Mouse (Mus musculus) forebrain, embryonic 11.5 days (tissue): ENCODE measurements around the gene Zscan26. TPM values are rescaled to one million over a fixed set of nuclear protein-coding genes. Genes with fewer than 3 reads are reported as not detected.
"Not testable (repeated sequence)": the region's sequence is repeated elsewhere in the genome, so short reads cannot be mapped to it uniquely, and the experiment has no call there.

Source experiments
- ATAC-seq: fragments of 200-750 bp; cut with Nextera tagmentation; replicated peaks from 2 replicates; pipeline ENCODE4 v1.8.0; 2017; ENCODE audit warnings: moderate TSS enrichment; ENCODE audit not compliant: low FRiP score
- DNase-seq: peaks from one replicate; pipeline ENCODE4 v3.0.0-alpha.2; 2017; ENCODE audit warnings: low spot score
- H3K27ac ChIP-seq: fragments of 300-500 bp; sonication (generic); 2 replicates; pipeline ENCODE4 v1.5.1; 2014; ENCODE audit warnings: low read depth, low read length
- H3K27me3 ChIP-seq: fragments of 300-500 bp; sonication (generic); 2 replicates; pipeline ENCODE4 v1.6.1; 2014; ENCODE audit warnings: mild to moderate bottlenecking, low read length, mixed read lengths; ENCODE audit not compliant: control insufficient read depth, insufficient read depth
- H3K36me3 ChIP-seq: fragments of 300-500 bp; sonication (generic); 2 replicates; pipeline ENCODE4 v1.6.1; 2014; ENCODE audit warnings: mild to moderate bottlenecking, low read length, moderate library complexity, mixed read lengths; ENCODE audit not compliant: control insufficient read depth, insufficient read depth
- H3K4me1 ChIP-seq: fragments of 300-500 bp; sonication (generic); replicated peaks from 2 replicates; pipeline ENCODE4 v1.6.1; 2014; ENCODE audit warnings: low read length, mixed read lengths; ENCODE audit not compliant: control insufficient read depth, insufficient read depth
- H3K4me2 ChIP-seq: fragments of 300-500 bp; sonication (generic); 2 replicates; pipeline ENCODE4 v1.6.1; 2014; ENCODE audit warnings: low read depth, mild to moderate bottlenecking, low read length, moderate library complexity, mixed read lengths; ENCODE audit not compliant: severe bottlenecking
- H3K4me3 ChIP-seq: fragments of 300-500 bp; sonication (generic); 2 replicates; pipeline ENCODE4 v1.5.1; 2014; ENCODE audit warnings: low read depth, low read length
- H3K9ac ChIP-seq: fragments of 300-500 bp; sonication (generic); 2 replicates; pipeline ENCODE4 v1.6.1; 2014; ENCODE audit warnings: low read length
- H3K9me3 ChIP-seq: fragments of 300-500 bp; sonication (generic); 2 replicates; pipeline ENCODE4 v1.6.1; 2016; ENCODE audit warnings: low read length, mixed read lengths; ENCODE audit not compliant: control insufficient read depth
- WGBS: fragments of 180-500 bp; shearing (Covaris S2); extraction: QIAGEN DNeasy Blood & Tissue Kit; methylation state at CpG from one replicate; pipeline ENCODE4 v1.1.7; 2014; 5-methylcytosine and 5-hydroxymethylcytosine counted together
- polyA plus RNA-seq: library from polyadenylated mRNA; unstranded; fragments of >200 nt; fragmentation: Nextera tagmentation; extraction: Ambion mirVana; gene quantifications from 2 replicates; pipeline ENCODE4 v1.2.1, GENCODE M21; 2014

Zscan26 gene
- 19.5 and 22.2 TPM in 2 replicates for polyA plus RNA-seq

DNA sequence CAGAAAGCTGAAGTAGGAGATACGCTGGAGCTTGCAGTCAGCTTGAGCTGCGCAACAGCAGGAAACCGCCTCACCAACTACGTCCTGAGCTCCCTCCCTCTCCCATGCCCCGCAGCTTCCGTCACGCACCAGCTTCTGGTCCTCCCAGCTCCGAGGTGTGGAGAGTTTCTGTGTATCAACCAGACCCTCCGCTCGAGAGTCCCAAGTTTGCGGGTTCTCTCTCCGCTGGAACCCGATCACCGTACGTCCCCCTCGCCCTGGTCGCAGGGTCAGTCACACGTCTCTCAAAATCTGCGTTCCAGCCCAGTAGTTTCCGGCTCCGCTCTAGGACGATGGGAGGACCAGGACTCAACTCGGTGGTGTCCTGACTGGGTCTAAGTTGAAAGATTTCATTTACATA is at the start of gene Zscan26:
Gene Zscan26, minus strand, starts transcription at position 282 of the 400 bp plus-strand sequence.
- H3K27me3 ChIP-seq = no peaks in the 10 kb centered on the region
- no peak within 1 kb of the TSS for H3K27ac ChIP-seq
- peaks cover 4% of the 10 kb centered on the region; the same call in 1 of the 2 replicates for H3K4me1 ChIP-seq
- peak within 1 kb of the TSS; percentile 53 for H3K4me3 ChIP-seq
- H3K9ac ChIP-seq = peak within 1 kb of the TSS; percentile 66
- peak; percentile 92 for ATAC-seq
- peak within 1 kb of the TSS; percentile 74 for H3K4me2 ChIP-seq
- under 1% methylated on average over 23 of the region's 23 CpGs for WGBS
- no peaks in the 10 kb centered on the region for H3K9me3 ChIP-seq
- no peaks in the 10 kb centered on the region for H3K36me3 ChIP-seq
- DNase-seq = peak; percentile 91

DNA sequence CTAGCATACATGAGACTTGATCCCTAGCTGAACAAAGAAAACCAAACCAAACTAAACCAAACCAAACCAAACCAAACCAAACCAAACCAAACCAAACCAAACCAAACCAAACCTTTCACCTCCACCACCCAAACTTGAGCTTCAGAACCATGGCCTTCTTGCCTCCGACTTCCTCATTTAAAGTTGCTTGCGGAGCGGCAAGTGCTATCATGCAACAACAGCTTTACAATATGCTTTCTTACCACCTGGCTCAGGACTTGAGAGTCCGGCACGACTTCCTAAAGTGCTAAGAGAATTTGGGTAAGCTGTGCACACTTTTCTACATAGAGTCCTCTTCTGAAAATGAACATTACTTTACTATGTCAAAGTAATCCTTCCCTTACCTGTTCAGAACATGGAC is 48.8 kb upstream of the Zscan26 start:
- Histone ChIP-seq H3K9ac (no peak overlapping the region), H3K9me3 (no peaks in the 10 kb centered on the region), H3K36me3 (no peaks in the 10 kb centered on the region), H3K4me3 (no peak overlapping the region), H3K27me3 (no peaks in the 10 kb centered on the region), H3K4me2 (no peak overlapping the region), H3K27ac (no peak overlapping the region), H3K4me1 (no peaks in the 10 kb centered on the region)
- DNase-seq (no peak), ATAC-seq (no peak)
- WGBS = 87% methylated on average over 5 of the region's 5 CpGs

DNA sequence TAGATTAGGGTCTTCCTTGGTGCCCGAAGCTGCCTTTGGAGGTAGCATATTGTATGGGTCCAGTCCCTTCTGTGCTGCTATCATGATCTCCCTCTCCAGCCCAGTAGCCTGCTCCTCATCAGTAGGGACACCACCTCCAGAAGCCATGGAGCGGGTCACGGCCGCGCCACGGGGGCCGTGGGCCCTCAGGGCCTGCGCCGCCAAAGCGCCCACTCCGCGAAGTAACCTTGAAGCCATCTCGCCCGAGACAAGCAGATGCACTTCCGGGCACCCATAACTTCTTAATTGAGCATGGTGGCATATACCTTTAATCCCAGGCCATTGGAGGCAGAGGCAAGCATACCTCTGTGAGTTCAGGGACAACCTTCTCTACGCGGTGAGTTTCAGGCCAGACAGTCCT is 47.7 kb upstream of the Zscan26 start, which contains the start of gene Gm11273:
Gene Gm11273, minus strand, starts transcription at position 237 of the 400 bp plus-strand sequence.
- H3K27me3 ChIP-seq, ATAC-seq, H3K4me2 ChIP-seq, H3K4me3 ChIP-seq, H3K4me1 ChIP-seq, DNase-seq, H3K36me3 ChIP-seq, H3K27ac ChIP-seq, H3K9ac ChIP-seq, H3K9me3 ChIP-seq: not testable (repeated sequence)
- WGBS = 95% methylated on average over 17 of the region's 17 CpGs

DNA sequence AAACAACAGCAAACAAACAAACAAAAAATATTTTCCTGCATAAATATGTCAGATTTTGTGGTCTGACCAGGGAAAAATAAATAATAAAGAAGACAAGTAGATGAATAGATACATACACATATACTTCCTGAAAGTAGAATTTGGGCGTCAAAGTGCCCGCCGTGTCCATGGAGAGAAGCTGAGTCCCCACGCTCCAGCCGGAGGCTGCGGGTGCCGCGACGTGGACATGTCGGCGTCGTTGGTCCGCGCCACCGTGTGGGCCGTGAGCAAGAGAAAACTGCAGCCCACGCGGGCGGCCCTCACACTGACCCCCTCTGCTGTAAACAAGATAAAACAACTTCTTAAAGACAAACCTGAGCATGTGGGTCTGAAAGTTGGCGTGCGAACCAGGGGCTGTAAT is 41.5 kb upstream of the Zscan26 start, which contains the start of gene AK157302:
Gene AK157302, plus strand, starts transcription at position 144 of the 400 bp plus-strand sequence.
- Histone ChIP-seq H3K4me1 (no peaks in the 10 kb centered on the region), H3K4me3 (no peak within 1 kb of the TSS), H3K9me3 (no peaks in the 10 kb centered on the region), H3K27me3 (no peaks in the 10 kb centered on the region), H3K4me2 (no peak within 1 kb of the TSS), H3K9ac (no peak within 1 kb of the TSS), H3K36me3 (no peaks in the 10 kb centered on the region), H3K27ac (no peak within 1 kb of the TSS)
- DNase-seq (no peak), ATAC-seq (no peak)
- 96% methylated on average over 21 of the region's 21 CpGs for WGBS

DNA sequence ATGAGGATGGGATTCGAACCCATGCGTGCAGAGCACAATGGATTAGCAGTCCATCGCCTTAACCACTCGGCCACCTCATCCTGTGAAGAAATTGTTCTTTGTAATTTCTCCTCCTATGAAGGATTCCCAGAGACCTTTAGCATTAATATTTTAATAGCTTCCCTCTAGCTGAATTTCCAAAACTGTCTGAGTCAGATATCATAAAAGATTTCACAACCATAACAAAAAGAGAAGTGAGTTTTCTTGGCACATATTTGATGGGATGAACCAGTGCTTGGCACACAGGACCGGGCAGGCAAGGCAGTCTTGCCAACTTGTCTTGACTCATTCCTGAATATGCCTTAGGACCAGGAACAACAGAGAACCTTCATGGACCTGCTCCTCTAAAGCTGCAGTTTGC is 39.3 kb upstream of the Zscan26 start:
- Histone ChIP-seq H3K27me3 (no peaks in the 10 kb centered on the region), H3K4me3 (no peak overlapping the region), H3K9me3 (no peaks in the 10 kb centered on the region), H3K9ac (no peak overlapping the region), H3K27ac (no peak overlapping the region), H3K4me1 (no peaks in the 10 kb centered on the region), H3K36me3 (no peaks in the 10 kb centered on the region), H3K4me2 (no peak overlapping the region)
- DNase-seq (no peak), ATAC-seq (no peak)
- WGBS = 93% methylated on average over 5 of the region's 5 CpGs

DNA sequence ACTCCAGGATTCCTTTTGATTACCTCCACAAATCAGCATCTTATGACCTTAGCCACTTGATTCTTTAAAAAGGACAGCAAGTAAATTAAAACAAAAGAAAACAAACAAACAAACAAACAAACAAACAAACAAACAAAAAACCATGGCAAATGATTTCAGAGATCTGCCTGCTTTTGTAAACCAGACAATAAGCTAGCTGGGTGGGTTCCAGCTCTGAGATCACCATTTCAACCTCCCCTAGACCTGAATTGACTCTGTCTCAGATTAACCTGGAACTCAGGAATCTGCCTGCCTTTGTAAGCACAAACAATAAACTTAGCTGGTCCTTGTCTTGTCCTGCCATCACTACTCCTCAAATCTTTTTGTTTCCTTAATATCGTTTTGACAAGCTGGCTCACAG is 33.4 kb upstream of the Zscan26 start:
- DNase-seq (no peak), ATAC-seq (no peak)
- no peaks in the 10 kb centered on the region for H3K36me3 ChIP-seq
- H3K27me3 ChIP-seq = no peaks in the 10 kb centered on the region
- H3K27ac ChIP-seq = no peak overlapping the region
- H3K9ac ChIP-seq = no peak overlapping the region
- H3K4me2 ChIP-seq = no peak overlapping the region
- WGBS = 90% methylated on average over 1 of the region's 1 CpGs
- no peaks in the 10 kb centered on the region for H3K4me1 ChIP-seq
- H3K4me3 ChIP-seq = no peak overlapping the region
- H3K9me3 ChIP-seq = no peaks in the 10 kb centered on the region; the same call in 1 of the 2 replicates

- H3K4me1 ChIP-seq, H3K27me3 ChIP-seq, H3K9me3 ChIP-seq, H3K27ac ChIP-seq, H3K36me3 ChIP-seq: not testable (repeated sequence)
- 3% methylated on average over 31 of the region's 31 CpGs for WGBS
- Histone ChIP-seq H3K9ac (peak within 1 kb of the TSS; percentile 62), H3K4me2 (peak within 1 kb of the TSS; percentile 62), H3K4me3 (peak within 1 kb of the TSS; percentile 46)
- ATAC-seq (peak; percentile 85), DNase-seq (peak; percentile 77)
Observed at GRCm38 (mm10) chr13:21478759-21479670, 25.5 kb upstream of the Zscan26 start, which contains the start of the genes Zkscan4 and Gm10065. Gene Zkscan4 (plus strand): TSS chr13:21478907. Gene Gm10065 (minus strand): TSS chr13:21479441.

DNA sequence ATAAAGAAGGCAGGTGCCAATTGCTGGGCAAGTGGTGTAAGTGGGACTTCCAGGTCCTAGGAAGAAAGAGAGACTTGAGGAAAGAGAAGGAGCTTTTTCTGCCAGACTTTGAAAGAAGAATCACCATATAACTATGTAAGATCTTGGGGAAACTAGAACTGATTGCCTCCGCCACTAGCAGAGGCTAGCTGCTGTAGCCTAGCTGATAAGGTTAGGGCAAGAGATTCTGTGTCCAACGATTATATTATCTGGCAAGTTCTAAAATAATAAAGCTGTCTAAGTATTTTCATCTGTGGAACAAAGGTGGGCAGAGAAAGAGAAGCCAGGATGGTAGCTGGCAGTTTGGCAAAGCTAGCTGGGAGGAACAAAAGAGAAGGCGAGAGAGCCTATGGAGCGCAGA is 18.9 kb upstream of the Zscan26 start:
- Histone ChIP-seq H3K9ac (no peak overlapping the region), H3K4me1 (no peaks in the 10 kb centered on the region), H3K4me3 (no peak overlapping the region), H3K27ac (no peak overlapping the region), H3K9me3 (no peaks in the 10 kb centered on the region), H3K36me3 (no peaks in the 10 kb centered on the region), H3K27me3 (peaks cover 3% of the 10 kb centered on the region; the same call in 1 of the 2 replicates), H3K4me2 (no peak overlapping the region)
- DNase-seq = no peak
- WGBS = 20% methylated on average over 4 of the region's 4 CpGs
- ATAC-seq = no peak
